Mouse (Mus musculus) neural tube, embryonic 11.5 days (tissue): ENCODE results near the gene Ptprq. TPM values are rescaled to one million over a fixed set of nuclear protein-coding genes. Genes with fewer than 3 reads are reported as not detected.
A peak's percentile ranks its signal among the peaks of the same experiment; 100 is the strongest.

Experiments
- ATAC-seq: fragments of 200-750 bp; cut with Nextera tagmentation; 2 replicates; pipeline ENCODE4 v1.8.0; 2017; ENCODE audit warnings: moderate number of reproducible peaks, mild to moderate bottlenecking, moderate TSS enrichment, moderate library complexity; ENCODE audit not compliant: insufficient read depth, low FRiP score, low TSS enrichment
- DNase-seq: peaks from one replicate; pipeline ENCODE4 v3.0.0-alpha.2; 2015; ENCODE audit warnings: low spot score
- H3K27ac ChIP-seq: fragments of 300-500 bp; sonication (generic); 2 replicates; pipeline ENCODE4 v1.5.1; 2014; ENCODE audit warnings: low read depth, mild to moderate bottlenecking, low read length
- H3K27me3 ChIP-seq: fragments of 300-500 bp; sonication (generic); 2 replicates; pipeline ENCODE4 v1.6.1; 2014; ENCODE audit warnings: mild to moderate bottlenecking, low read length, mixed read lengths; ENCODE audit not compliant: control insufficient read depth, insufficient read depth
- H3K36me3 ChIP-seq: fragments of 300-500 bp; sonication (generic); 2 replicates; pipeline ENCODE4 v1.6.1; 2014; ENCODE audit warnings: mild to moderate bottlenecking, low read length, moderate library complexity, mixed read lengths; ENCODE audit not compliant: control insufficient read depth, insufficient read depth
- H3K4me1 ChIP-seq: fragments of 300-500 bp; sonication (generic); 2 replicates; pipeline ENCODE4 v1.6.1; 2014; ENCODE audit warnings: low read length, mixed read lengths; ENCODE audit not compliant: control insufficient read depth, insufficient read depth
- H3K4me2 ChIP-seq: fragments of 300-500 bp; sonication (generic); 2 replicates; pipeline ENCODE4 v1.6.1; 2014; ENCODE audit warnings: low read depth, mild to moderate bottlenecking, moderate library complexity
- H3K4me3 ChIP-seq: fragments of 300-500 bp; sonication (generic); 2 replicates; pipeline ENCODE4 v1.5.1; 2014; ENCODE audit warnings: low read depth, low read length
- H3K9ac ChIP-seq: fragments of 300-500 bp; sonication (generic); 2 replicates; pipeline ENCODE4 v1.6.1; 2014; ENCODE audit warnings: mild to moderate bottlenecking, low read length
- H3K9me3 ChIP-seq: fragments of 300-500 bp; sonication (generic); 2 replicates; pipeline ENCODE4 v1.6.1; 2016; ENCODE audit warnings: low read length; ENCODE audit not compliant: control insufficient read depth
- WGBS: fragments of 180-500 bp; shearing (Covaris S2); extraction: QIAGEN DNeasy Blood & Tissue Kit; methylation state at CpG from one replicate; pipeline ENCODE4 v1.1.7; 2014; 5-methylcytosine and 5-hydroxymethylcytosine counted together
- polyA plus RNA-seq: library from polyadenylated mRNA; unstranded; fragments of >200 nt; fragmentation: Nextera tagmentation; extraction: Ambion mirVana; gene quantifications from 2 replicates; pipeline ENCODE4 v1.2.1, GENCODE M21; 2014

The Ptprq gene
- polyA plus RNA-seq, result 0.05 and 0.18 TPM in 2 replicates

DNA sequence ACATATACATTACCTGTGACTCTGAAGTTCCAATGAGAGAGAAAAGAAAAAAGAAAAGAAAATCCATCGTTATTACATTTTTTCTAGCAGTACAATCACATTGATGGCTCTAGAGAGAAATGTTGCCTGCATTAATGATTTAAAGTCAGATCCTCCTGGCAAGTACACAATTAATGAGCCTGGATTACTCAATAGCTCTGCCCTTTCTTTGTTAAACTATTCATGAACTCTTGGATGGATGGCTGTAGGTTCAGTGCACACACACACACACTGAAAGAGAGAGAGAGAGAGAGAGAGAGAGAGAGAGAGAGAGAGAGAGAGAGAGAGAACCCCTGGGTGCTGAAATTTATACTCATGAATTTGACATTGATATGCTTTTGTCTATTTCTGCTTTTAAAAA, at the start of gene Ptprq:
Ptprq (minus strand) TSS at position 246 of the 400 bp plus-strand sequence.
- Histone ChIP-seq H3K4me3 (no peak within 1 kb of the TSS), H3K4me1 (no peaks in the 10 kb centered on the region), H3K4me2 (no peak within 1 kb of the TSS), H3K27ac (no peak within 1 kb of the TSS), H3K9ac (no peak within 1 kb of the TSS), H3K36me3 (no peaks in the 10 kb centered on the region), H3K9me3 (no peaks in the 10 kb centered on the region), H3K27me3 (no peaks in the 10 kb centered on the region)
- 55% methylated on average over 1 of the region's 1 CpGs for WGBS
- DNase-seq (no peak), ATAC-seq (peak; percentile 41; the same call in 1 of the 2 replicates)

DNA sequence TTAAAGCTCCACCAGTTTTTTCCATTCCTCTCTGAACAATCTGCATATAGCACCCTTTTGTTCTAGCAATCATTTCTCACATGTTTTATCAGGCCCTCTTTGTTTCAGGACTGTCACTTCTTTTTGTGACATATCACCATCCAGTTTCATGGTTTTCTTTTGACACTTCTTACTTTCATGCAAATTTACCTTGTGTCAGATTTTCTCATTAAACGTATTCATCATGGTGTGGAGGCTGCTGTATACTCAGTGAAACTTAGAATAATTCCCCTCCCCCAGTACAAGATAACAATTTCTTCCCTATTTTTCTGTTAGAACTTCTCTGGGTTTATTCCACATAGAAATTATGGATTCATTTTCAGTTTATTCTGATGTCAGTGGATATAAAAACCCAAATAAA, 39.8 kb upstream of the Ptprq start:
- ATAC-seq (no peak), DNase-seq (no peak)
- no peaks in the 10 kb centered on the region for H3K27me3 ChIP-seq
- H3K9ac ChIP-seq, result no peak overlapping the region
- H3K27ac ChIP-seq, result no peak overlapping the region
- no peak overlapping the region for H3K4me2 ChIP-seq
- no peaks in the 10 kb centered on the region for H3K4me1 ChIP-seq
- 80% methylated on average over 1 of the region's 1 CpGs for WGBS
- no peaks in the 10 kb centered on the region for H3K36me3 ChIP-seq
- H3K4me3 ChIP-seq, result no peak overlapping the region
- H3K9me3 ChIP-seq, result no peaks in the 10 kb centered on the region

DNA sequence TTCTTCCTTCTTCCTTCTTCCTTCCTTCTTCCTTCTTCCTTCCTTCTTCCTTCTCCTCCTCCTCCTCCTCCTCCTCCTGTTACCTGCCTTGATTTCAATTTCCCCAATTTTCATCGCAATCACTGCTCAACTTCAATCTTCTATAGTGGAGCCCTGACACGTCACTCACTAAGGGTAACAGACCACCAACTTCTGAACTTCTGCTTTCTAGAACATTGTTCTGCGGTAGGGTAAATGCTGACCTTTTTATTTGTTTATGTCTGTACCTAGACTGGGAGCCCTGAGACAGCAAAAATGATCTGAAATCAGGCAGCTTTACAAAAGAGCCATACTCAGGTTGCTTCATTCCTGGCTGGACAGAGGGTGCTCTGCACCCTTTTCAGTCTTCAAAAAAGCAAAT, 33.6 kb upstream of the Ptprq start:
- Histone ChIP-seq H3K4me2 (no peak overlapping the region), H3K36me3 (no peaks in the 10 kb centered on the region), H3K27me3 (no peaks in the 10 kb centered on the region), H3K9me3 (no peaks in the 10 kb centered on the region), H3K27ac (no peak overlapping the region), H3K9ac (no peak overlapping the region), H3K4me3 (no peak overlapping the region), H3K4me1 (no peaks in the 10 kb centered on the region)
- no peak for ATAC-seq
- 91% methylated on average over 3 of the region's 3 CpGs for WGBS
- DNase-seq, result no peak

DNA sequence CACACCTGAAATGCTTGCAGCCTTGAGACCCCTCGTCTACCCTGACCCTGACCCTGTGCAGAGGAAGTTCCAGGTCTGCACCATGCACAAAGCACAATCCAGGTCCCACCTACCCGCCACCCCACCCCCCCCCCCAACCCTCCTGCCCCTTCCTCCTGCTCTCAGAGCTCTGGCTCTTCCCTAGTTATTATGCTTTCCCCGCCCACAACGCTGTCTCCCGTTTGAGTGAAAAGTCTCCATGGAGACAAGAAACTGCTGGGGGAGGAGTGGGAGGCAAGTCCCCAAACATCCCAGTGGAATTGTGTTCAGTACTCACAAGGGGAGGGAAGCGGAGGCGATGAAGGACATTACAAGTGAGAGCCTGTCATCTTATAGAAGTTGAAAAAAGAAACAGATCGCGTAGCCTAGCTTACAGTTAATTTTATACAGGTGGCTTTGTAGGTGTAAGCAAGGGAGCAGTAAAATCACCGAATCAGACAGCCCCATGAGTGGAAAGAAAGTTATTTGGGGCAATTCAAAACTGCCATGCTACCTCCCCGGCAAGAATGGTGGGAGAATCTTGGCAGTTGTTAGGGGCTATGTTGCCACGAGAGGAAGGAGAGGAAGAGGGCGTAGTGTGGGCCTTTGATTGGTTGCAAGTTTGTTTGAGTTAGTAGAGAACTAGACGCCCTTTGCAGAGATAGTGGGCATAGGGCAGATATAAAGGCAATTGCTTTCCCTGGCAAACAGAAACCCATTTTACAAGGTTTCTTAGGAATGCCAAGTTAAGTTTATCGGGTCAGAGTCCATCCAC, 32.7 kb upstream of the Ptprq start:
- H3K4me3 ChIP-seq, result no peak overlapping the region
- peak overlapping the region; percentile 28 for H3K4me2 ChIP-seq
- H3K27me3 ChIP-seq, result no peaks in the 10 kb centered on the region
- H3K9ac ChIP-seq, result no peak overlapping the region
- H3K27ac ChIP-seq, result no peak overlapping the region
- 28% methylated on average over 15 of the region's 15 CpGs for WGBS
- H3K9me3 ChIP-seq, result no peaks in the 10 kb centered on the region
- ATAC-seq (peak; percentile 78), DNase-seq (peak; percentile 40)
- H3K4me1 ChIP-seq, result no peaks in the 10 kb centered on the region
- H3K36me3 ChIP-seq, result no peaks in the 10 kb centered on the region

DNA sequence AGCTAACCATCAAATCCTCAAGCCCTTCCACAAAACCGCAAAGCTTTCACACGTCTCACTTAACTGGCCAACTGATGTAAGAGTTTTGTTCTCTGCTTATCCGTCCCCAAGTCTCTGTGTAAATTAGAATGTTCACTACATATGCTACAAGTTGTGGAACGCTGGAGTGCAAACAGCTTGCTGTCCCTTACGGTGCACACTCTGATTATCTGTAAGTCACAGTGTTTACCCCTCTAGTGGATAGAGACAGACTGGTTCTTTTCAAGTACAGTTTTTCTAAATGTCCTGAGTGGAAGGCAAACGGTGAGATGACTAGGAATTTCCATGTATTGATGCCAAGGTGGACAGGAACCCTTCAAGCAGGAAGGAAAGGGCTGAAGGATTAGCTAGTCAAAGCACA, 32.1 kb upstream of the Ptprq start:
- Histone ChIP-seq H3K9ac (no peak overlapping the region), H3K27me3 (no peaks in the 10 kb centered on the region), H3K4me2 (peak overlapping the region; percentile 28; the same call in 1 of the 2 replicates), H3K9me3 (no peaks in the 10 kb centered on the region), H3K36me3 (no peaks in the 10 kb centered on the region), H3K27ac (no peak overlapping the region), H3K4me3 (no peak overlapping the region), H3K4me1 (no peaks in the 10 kb centered on the region)
- ATAC-seq, result 0 out of 2 replicates have a peak, but pooled peaks have one; percentile 6
- DNase-seq, result no peak
- WGBS, result 44% methylated on average over 6 of the region's 6 CpGs

DNA sequence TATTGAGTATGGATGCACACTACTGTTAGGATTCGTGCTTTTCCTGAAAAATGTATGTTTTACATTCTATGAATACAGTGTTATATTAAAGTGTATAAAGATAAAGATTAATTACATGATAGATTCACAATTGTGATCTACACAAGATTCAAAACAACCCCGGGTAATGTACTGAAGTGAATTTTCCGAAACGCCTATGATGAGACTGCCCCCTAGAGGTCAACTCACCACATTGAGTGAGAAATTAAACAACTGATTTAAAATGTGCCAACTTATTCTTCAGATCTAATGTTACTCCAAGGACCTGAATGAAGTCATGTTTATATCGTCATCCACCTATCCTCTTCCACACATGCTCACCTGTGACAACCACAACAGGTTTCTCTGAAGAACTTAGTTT, 27.7 kb upstream of the Ptprq start:
- no peak overlapping the region for H3K4me2 ChIP-seq
- H3K36me3 ChIP-seq, result no peaks in the 10 kb centered on the region
- H3K4me1 ChIP-seq, result no peaks in the 10 kb centered on the region
- peak; percentile 32; the same call in 1 of the 2 replicates for ATAC-seq
- H3K27me3 ChIP-seq, result no peaks in the 10 kb centered on the region
- WGBS, result 16% methylated on average over 5 of the region's 5 CpGs
- H3K27ac ChIP-seq, result no peak overlapping the region
- DNase-seq, result peak; percentile 24
- no peaks in the 10 kb centered on the region for H3K9me3 ChIP-seq
- no peak overlapping the region for H3K9ac ChIP-seq
- H3K4me3 ChIP-seq, result no peak overlapping the region

DNA sequence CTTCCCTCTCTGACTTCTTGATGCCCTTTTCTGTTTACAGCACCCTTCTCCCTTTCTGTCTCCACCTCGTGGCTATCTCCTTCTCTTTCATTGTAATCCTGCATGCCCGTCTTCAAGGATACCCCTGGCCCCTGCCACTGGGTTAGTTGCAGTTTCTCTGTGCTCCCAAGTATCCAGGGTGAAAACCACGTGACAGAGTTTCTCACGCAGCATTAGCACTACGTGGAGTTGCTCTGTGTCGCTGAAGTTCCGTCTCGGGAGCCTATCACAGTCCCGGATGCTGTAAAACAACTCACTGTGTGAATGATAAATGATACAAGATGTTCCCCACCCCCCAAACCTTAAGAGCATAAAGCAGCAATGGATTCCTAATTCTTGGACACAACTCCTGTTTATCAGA, 26.9 kb upstream of the Ptprq start:
- 24% methylated on average over 9 of the region's 9 CpGs for whole genome bisulfite sequencing
- ATAC-seq, result peak; percentile 64; the same call in 1 of the 2 replicates

DNA sequence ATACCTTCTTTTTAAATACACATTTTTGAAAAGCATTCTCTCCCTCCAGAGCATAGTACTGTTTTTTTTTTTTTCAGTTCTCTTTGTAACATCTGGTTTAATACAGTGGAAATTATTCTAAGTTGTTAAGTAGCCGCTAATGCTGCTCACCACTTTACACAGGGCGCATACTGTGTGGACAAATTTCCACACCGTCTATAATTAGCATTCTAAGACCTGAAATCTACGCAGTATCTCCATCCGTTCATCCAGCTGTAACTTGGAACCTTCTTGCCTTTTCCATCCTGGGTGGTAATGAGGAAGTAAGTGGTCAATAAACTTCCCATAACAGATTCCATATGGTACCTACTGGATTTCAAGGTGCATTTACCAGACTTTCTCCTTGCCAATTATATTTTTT, 20.0 kb upstream of the Ptprq start:
- no peak overlapping the region for H3K4me3 ChIP-seq
- no peak overlapping the region for H3K9ac ChIP-seq
- DNase-seq (no peak), ATAC-seq (no peak)
- H3K4me2 ChIP-seq, result no peak overlapping the region
- H3K27me3 ChIP-seq, result no peaks in the 10 kb centered on the region
- H3K9me3 ChIP-seq, result no peaks in the 10 kb centered on the region
- no peak overlapping the region for H3K27ac ChIP-seq
- H3K4me1 ChIP-seq, result no peaks in the 10 kb centered on the region
- H3K36me3 ChIP-seq, result no peaks in the 10 kb centered on the region
- WGBS, result 94% methylated on average over 5 of the region's 5 CpGs

More for the DNA sequence above, 26.9 kb upstream of the Ptprq start:
- no peak overlapping the region for H3K27ac ChIP-seq
- H3K9me3 ChIP-seq, result no peaks in the 10 kb centered on the region
- H3K9ac ChIP-seq, result no peak overlapping the region
- H3K4me3 ChIP-seq, result no peak overlapping the region
- H3K27me3 ChIP-seq, result no peaks in the 10 kb centered on the region
- H3K36me3 ChIP-seq, result no peaks in the 10 kb centered on the region
- no peak overlapping the region for H3K4me2 ChIP-seq
- no peaks in the 10 kb centered on the region for H3K4me1 ChIP-seq
- DNase-seq, result peak; percentile 13

DNA sequence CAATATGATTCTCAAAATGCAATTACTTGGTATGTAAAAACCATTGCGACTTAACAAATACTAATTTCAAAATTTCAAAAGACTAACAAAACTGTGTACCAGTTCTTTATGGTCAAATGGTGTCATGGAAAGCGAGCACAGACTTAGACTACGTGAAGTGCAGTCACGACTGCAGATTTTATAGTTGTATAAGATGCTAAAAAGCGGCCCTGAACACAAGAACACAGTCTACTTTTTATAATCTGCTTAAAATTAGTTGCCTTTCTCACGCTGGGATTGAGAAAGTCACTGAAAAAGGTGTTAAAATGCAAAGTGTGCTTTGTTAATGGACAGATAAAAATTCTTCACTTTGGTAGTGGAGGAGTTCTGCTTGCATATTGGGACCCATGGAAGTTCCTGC, 17.9 kb upstream of the Ptprq start:
- ATAC-seq, result no peak
- WGBS, result 88% methylated on average over 6 of the region's 6 CpGs
- H3K36me3 ChIP-seq, result no peaks in the 10 kb centered on the region
- no peak for DNase-seq
- no peaks in the 10 kb centered on the region for H3K4me1 ChIP-seq
- H3K4me2 ChIP-seq, result no peak overlapping the region
- H3K9ac ChIP-seq, result no peak overlapping the region
- H3K27ac ChIP-seq, result no peak overlapping the region
- no peaks in the 10 kb centered on the region for H3K9me3 ChIP-seq
- H3K27me3 ChIP-seq, result no peaks in the 10 kb centered on the region
- H3K4me3 ChIP-seq, result no peak overlapping the region
